Mouse (Mus musculus): ENCODE measurements at regions not wholly inside any gene's neighbourhood (a gene's known extent, or its start where the extent isn't known, plus 50 kb on each side); places are given as distances from the start of the nearest gene placed in this dataset.

- Histone ChIP-seq H3K27me3 (ENCODE audit: control insufficient read depth, insufficient read depth, low read length) (no peaks in the 10 kb centered on the region), H3K4me1 (replicated peaks; ENCODE audit: control insufficient read depth, insufficient read depth, low read length) (no peaks in the 10 kb centered on the region), H3K36me3 (ENCODE audit: control insufficient read depth, insufficient read depth, low read length) (no peaks in the 10 kb centered on the region), H3K4me3 (ENCODE audit: control insufficient read depth, insufficient read depth, low read length) (no peak overlapping the region), H3K27ac (ENCODE audit: control insufficient read depth, insufficient read depth, low read length) (no peak overlapping the region)
- no peak for DNase-seq
- WGBS, result 92% methylated on average over 10 of the region's 10 CpGs
- TF ChIP-seq CTCF (IDR thresholded peaks at IDR 0.05; ENCODE audit: borderline replicate concordance, control insufficient read depth, extremely low read depth, insufficient read depth, low read length, poor library complexity), result no peak
- no peak for TF ChIP-seq POLR2A (IDR thresholded peaks at IDR 0.05; ENCODE audit: control insufficient read depth, extremely low read depth, insufficient read depth, low read length, poor library complexity)
Observed at GRCm38 (mm10) chr9:101458306-101458946, 206.8 kb upstream of the Ppp2r3a start.

GRCm38 (mm10) chr9:101446316-101446715 lies 194.7 kb upstream of the Ppp2r3a start:
- TF ChIP-seq CTCF (IDR thresholded peaks at IDR 0.05; ENCODE audit: borderline replicate concordance, control insufficient read depth, extremely low read depth, insufficient read depth, low read length, poor library complexity), result no peak
- TF ChIP-seq POLR2A (IDR thresholded peaks at IDR 0.05; ENCODE audit: control insufficient read depth, extremely low read depth, insufficient read depth, low read length, poor library complexity), result no peak
- H3K27ac ChIP-seq (ENCODE audit: control insufficient read depth, insufficient read depth, low read length), result no peak overlapping the region
- no peak overlapping the region for H3K4me3 ChIP-seq (ENCODE audit: control insufficient read depth, insufficient read depth, low read length)
- no peaks in the 10 kb centered on the region for H3K36me3 ChIP-seq (ENCODE audit: control insufficient read depth, insufficient read depth, low read length)
- no peaks in the 10 kb centered on the region for H3K27me3 ChIP-seq (ENCODE audit: control insufficient read depth, insufficient read depth, low read length)
- no peak for DNase-seq
- H3K4me1 ChIP-seq (replicated peaks; ENCODE audit: control insufficient read depth, insufficient read depth, low read length), result no peaks in the 10 kb centered on the region
- WGBS, result 84% methylated on average over 2 of the region's 2 CpGs

GRCm38 (mm10) chr9:101445764-101446163 lies 194.2 kb upstream of the Ppp2r3a start:
- WGBS, result 89% methylated on average over 5 of the region's 5 CpGs
- no peak overlapping the region for H3K27ac ChIP-seq (ENCODE audit: control insufficient read depth, insufficient read depth, low read length)
- no peaks in the 10 kb centered on the region for H3K36me3 ChIP-seq (ENCODE audit: control insufficient read depth, insufficient read depth, low read length)
- no peaks in the 10 kb centered on the region for H3K4me1 ChIP-seq (replicated peaks; ENCODE audit: control insufficient read depth, insufficient read depth, low read length)
- no peaks in the 10 kb centered on the region for H3K27me3 ChIP-seq (ENCODE audit: control insufficient read depth, insufficient read depth, low read length)
- no peak overlapping the region for H3K4me3 ChIP-seq (ENCODE audit: control insufficient read depth, insufficient read depth, low read length)
- DNase-seq, result no peak
- TF ChIP-seq POLR2A (IDR thresholded peaks at IDR 0.05; ENCODE audit: control insufficient read depth, extremely low read depth, insufficient read depth, low read length, poor library complexity) (no peak), CTCF (IDR thresholded peaks at IDR 0.05; ENCODE audit: borderline replicate concordance, control insufficient read depth, extremely low read depth, insufficient read depth, low read length, poor library complexity) (no peak)

GRCm38 (mm10) chr9:101445293-101445692 lies 193.7 kb upstream of the Ppp2r3a start:
- TF ChIP-seq CTCF (IDR thresholded peaks at IDR 0.05; ENCODE audit: borderline replicate concordance, control insufficient read depth, extremely low read depth, insufficient read depth, low read length, poor library complexity) (no peak), POLR2A (IDR thresholded peaks at IDR 0.05; ENCODE audit: control insufficient read depth, extremely low read depth, insufficient read depth, low read length, poor library complexity) (no peak)
- no peak for DNase-seq
- H3K4me3 ChIP-seq (ENCODE audit: control insufficient read depth, insufficient read depth, low read length), result no peak overlapping the region
- WGBS, result 93% methylated on average over 1 of the region's 1 CpGs
- H3K36me3 ChIP-seq (ENCODE audit: control insufficient read depth, insufficient read depth, low read length), result no peaks in the 10 kb centered on the region
- H3K27ac ChIP-seq (ENCODE audit: control insufficient read depth, insufficient read depth, low read length), result no peak overlapping the region
- H3K4me1 ChIP-seq (replicated peaks; ENCODE audit: control insufficient read depth, insufficient read depth, low read length), result no peaks in the 10 kb centered on the region
- H3K27me3 ChIP-seq (ENCODE audit: control insufficient read depth, insufficient read depth, low read length), result no peaks in the 10 kb centered on the region

- DNase-seq, result no peak
Observed at GRCm38 (mm10) chr9:101439856-101440255, 188.3 kb upstream of the Ppp2r3a start.

GRCm38 (mm10) chr9:101438564-101439180 lies 187.1 kb upstream of the Ppp2r3a start:
- no peak for DNase-seq
- 39% methylated on average over 12 of the region's 12 CpGs for WGBS
- Histone ChIP-seq H3K27ac (ENCODE audit: control insufficient read depth, insufficient read depth, low read length) (no peak overlapping the region), H3K27me3 (ENCODE audit: control insufficient read depth, insufficient read depth, low read length) (no peaks in the 10 kb centered on the region), H3K4me1 (replicated peaks; ENCODE audit: control insufficient read depth, insufficient read depth, low read length) (no peaks in the 10 kb centered on the region), H3K36me3 (ENCODE audit: control insufficient read depth, insufficient read depth, low read length) (no peaks in the 10 kb centered on the region), H3K4me3 (ENCODE audit: control insufficient read depth, insufficient read depth, low read length) (no peak overlapping the region)
- TF ChIP-seq POLR2A (IDR thresholded peaks at IDR 0.05; ENCODE audit: control insufficient read depth, extremely low read depth, insufficient read depth, low read length, poor library complexity) (no peak), CTCF (IDR thresholded peaks at IDR 0.05; ENCODE audit: borderline replicate concordance, control insufficient read depth, extremely low read depth, insufficient read depth, low read length, poor library complexity) (no peak)

More at GRCm38 (mm10) chr9:101439856-101440255, 188.3 kb upstream of the Ppp2r3a start:
- H3K27me3 ChIP-seq (ENCODE audit: control insufficient read depth, insufficient read depth, low read length), result no peaks in the 10 kb centered on the region
- 94% methylated on average over 6 of the region's 6 CpGs for WGBS
- no peak overlapping the region for H3K27ac ChIP-seq (ENCODE audit: control insufficient read depth, insufficient read depth, low read length)
- TF ChIP-seq CTCF (IDR thresholded peaks at IDR 0.05; ENCODE audit: borderline replicate concordance, control insufficient read depth, extremely low read depth, insufficient read depth, low read length, poor library complexity) (no peak), POLR2A (IDR thresholded peaks at IDR 0.05; ENCODE audit: control insufficient read depth, extremely low read depth, insufficient read depth, low read length, poor library complexity) (no peak)
- H3K4me1 ChIP-seq (replicated peaks; ENCODE audit: control insufficient read depth, insufficient read depth, low read length), result no peaks in the 10 kb centered on the region
- H3K36me3 ChIP-seq (ENCODE audit: control insufficient read depth, insufficient read depth, low read length), result no peaks in the 10 kb centered on the region
- H3K4me3 ChIP-seq (ENCODE audit: control insufficient read depth, insufficient read depth, low read length), result no peak overlapping the region

Data from thymus, adult 2 months (tissue).